In the genomic region with DNA sequence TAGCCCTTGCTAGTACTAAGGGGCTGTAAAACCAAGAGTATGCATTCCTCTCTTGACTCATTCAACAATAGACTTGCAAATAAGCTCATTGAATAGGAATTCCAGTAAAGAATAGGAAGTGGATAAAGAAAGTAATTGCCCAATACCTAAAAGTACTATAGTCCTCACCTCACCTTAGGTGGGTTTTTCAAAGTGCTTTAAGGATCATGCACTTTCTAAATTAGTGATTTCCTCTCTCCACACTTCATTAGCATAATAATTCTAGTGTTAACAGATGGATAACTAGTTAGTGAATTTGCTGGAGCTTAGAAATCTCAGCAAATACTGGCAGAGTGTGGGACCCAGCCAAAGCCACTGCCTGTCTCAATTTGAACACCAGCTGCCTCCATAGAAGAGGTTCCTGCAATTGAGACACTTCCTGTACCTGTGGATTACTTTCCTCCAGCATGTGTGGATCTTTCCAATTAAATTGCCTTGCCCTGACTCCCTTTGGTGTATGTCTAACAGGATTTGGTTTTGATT, we compare ENCODE assay signal across 18 mouse cellular contexts.
"Had no signal": no experiment of that assay in that cellular context is flagged by ENCODE, and none has a peak within 500 bp of the region (broad histone marks: within the 10 kb centered on the region; RNA-seq: fewer than 3 reads in every experiment).

No protein-coding gene starts in this region.

- H3K9ac ChIP-seq: limb, embryonic 12.5 days; limb, embryonic 15.5 days; liver, embryonic 14.5 days; liver, postnatal 0 days; lung, embryonic 14.5 days; midbrain, embryonic 12.5 days; midbrain, embryonic 15.5 days; neural tube, embryonic 12.5 days; neural tube, embryonic 15.5 days had no signal

- H3K4me2 ChIP-seq: limb, embryonic 12.5 days; limb, embryonic 15.5 days; liver, embryonic 11.5 days; lung, embryonic 14.5 days; midbrain, embryonic 12.5 days; midbrain, embryonic 15.5 days; neural tube, embryonic 12.5 days; neural tube, embryonic 15.5 days had no signal

- H3K9me3 ChIP-seq: limb, embryonic 12.5 days; limb, embryonic 15.5 days; midbrain, embryonic 12.5 days; midbrain, embryonic 15.5 days; neural tube, embryonic 12.5 days; neural tube, embryonic 15.5 days had no signal

- H3K27me3 ChIP-seq: limb, embryonic 12.5 days; limb, embryonic 15.5 days; midbrain, embryonic 12.5 days; midbrain, embryonic 15.5 days; neural tube, embryonic 12.5 days; neural tube, embryonic 15.5 days had no signal

- H3K4me3 ChIP-seq: limb, embryonic 12.5 days; limb, embryonic 15.5 days; midbrain, embryonic 12.5 days; midbrain, embryonic 15.5 days; neural tube, embryonic 12.5 days; neural tube, embryonic 15.5 days had no signal

- H3K36me3 ChIP-seq: limb, embryonic 12.5 days; limb, embryonic 15.5 days; midbrain, embryonic 12.5 days; midbrain, embryonic 15.5 days; neural tube, embryonic 12.5 days; neural tube, embryonic 15.5 days had no signal

- DNase-seq: kidney, postnatal 14 days; kidney, postnatal 4 days; left cerebral cortex, postnatal 4 days; liver, postnatal 0 days; lung, embryonic 14.5 days; thymus, adult 18-20 months; thymus, postnatal 14 days; thymus, postnatal 4 days had no signal

- H3K4me1 ChIP-seq: limb, embryonic 12.5 days; limb, embryonic 15.5 days; midbrain, embryonic 12.5 days; midbrain, embryonic 15.5 days; neural tube, embryonic 12.5 days; neural tube, embryonic 15.5 days had no signal

- ATAC-seq: liver, postnatal 0 days; lung, postnatal 0 days; midbrain, embryonic 15.5 days had no signal

- H3K27ac ChIP-seq: limb, embryonic 12.5 days; limb, embryonic 15.5 days; liver, embryonic 14.5 days; macrophage; midbrain, embryonic 12.5 days; midbrain, embryonic 15.5 days; neural tube, embryonic 12.5 days; neural tube, embryonic 15.5 days had no signal
